Mouse (Mus musculus): ENCODE data around the gene Gna14.

DNA sequence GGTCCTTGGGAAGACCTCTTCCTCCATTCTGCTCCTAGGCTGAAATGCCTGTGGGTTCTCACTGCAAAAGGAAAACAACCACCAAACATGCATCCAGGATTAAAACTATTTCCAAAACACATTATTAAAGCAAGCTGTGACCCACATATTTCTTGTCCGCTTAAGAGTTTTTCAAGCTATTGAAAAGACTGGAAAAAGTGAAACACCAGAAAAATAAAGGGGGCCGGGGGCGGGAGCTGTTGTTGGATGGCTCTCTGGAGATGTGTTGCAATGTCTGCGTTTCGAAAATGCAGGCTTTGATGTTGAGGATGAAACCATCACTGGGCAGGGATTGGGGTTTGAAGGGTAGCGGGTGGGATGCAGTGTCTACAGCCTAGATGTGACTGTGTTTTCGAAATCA lies 149.0 kb downstream of the Gna14 start:
- TF ChIP-seq ZNF384 (IDR thresholded peaks at IDR 0.05; ENCODE audit: low read depth, low read length) (no peak), UBTF (IDR thresholded peaks at IDR 0.05; ENCODE audit: borderline replicate concordance, insufficient read depth, low read depth, low read length) (no peak), NRF1 (IDR thresholded peaks at IDR 0.05; ENCODE audit: insufficient read depth, low read depth, low read length, poor library complexity, severe bottlenecking) (no peak), MXI1 (IDR thresholded peaks at IDR 0.05; ENCODE audit: low read depth, low read length) (no peak), POLR2A (IDR thresholded peaks at IDR 0.05; ENCODE audit: control insufficient read depth in 1 of 2, insufficient read depth in 1 of 2, low read depth in 1 of 2, low read length in 2 of 2, poor library complexity in 1 of 2) (no peak), ELF1 (IDR thresholded peaks at IDR 0.05; ENCODE audit: low read depth, low read length) (no peak)
